Mouse (Mus musculus): ENCODE results near the gene Src. TPM values are rescaled to one million over a fixed set of nuclear protein-coding genes. Genes with fewer than 3 reads are reported as not detected.
"Not testable (repeated sequence)": the region's sequence is repeated elsewhere in the genome, so short reads cannot be mapped to it uniquely, and the experiment has no call there.

Src gene
- polyA plus RNA-seq (2015; fragmentation: Nextera tagmentation; extraction: Ambion mirVana) = 2.0 TPM in 2 replicates

- H3K4me1 ChIP-seq (replicated peaks) = peaks cover 19% of the 10 kb centered on the region
- H3K4me3 ChIP-seq (replicated peaks) = no peak within 1 kb of the TSS
- DNase-seq = no peak
- ATAC-seq (ENCODE audit: low read depth) = no peak
- H3K4me2 ChIP-seq = no peak within 1 kb of the TSS
- H3K9ac ChIP-seq = no peak within 1 kb of the TSS
- no peak within 1 kb of the TSS for H3K27ac ChIP-seq
- peaks cover 13% of the 10 kb centered on the region for H3K27me3 ChIP-seq
- H3K9me3 ChIP-seq (replicated peaks) = no peaks in the 10 kb centered on the region
- no peaks in the 10 kb centered on the region for H3K36me3 ChIP-seq
- 26% methylated on average over 13 of the region's 13 CpGs for WGBS (ENCODE audit: insufficient replicate concordance)
Observed at GRCm38 (mm10) chr2:157418206-157418605, at the start of gene Src. Gene Src (plus strand): TSS chr2:157418444.

GRCm38 (mm10) chr2:157371696-157372095 lies 46.5 kb upstream of the Src start:
- no peaks in the 10 kb centered on the region for H3K27me3 ChIP-seq
- H3K4me1 ChIP-seq (replicated peaks) = peaks cover 31% of the 10 kb centered on the region
- no peak overlapping the region for H3K9ac ChIP-seq
- DNase-seq (no peak), ATAC-seq (ENCODE audit: low read depth) (no peak)
- peaks cover 18% of the 10 kb centered on the region for H3K36me3 ChIP-seq
- no peak overlapping the region for H3K4me2 ChIP-seq
- 74% methylated on average over 6 of the region's 6 CpGs for WGBS (ENCODE audit: insufficient replicate concordance)
- no peak overlapping the region for H3K27ac ChIP-seq
- H3K9me3 ChIP-seq (replicated peaks) = no peaks in the 10 kb centered on the region
- no peak overlapping the region for H3K4me3 ChIP-seq (replicated peaks)

- no peak overlapping the region for H3K4me2 ChIP-seq
- DNase-seq = no peak
- peaks cover 23% of the 10 kb centered on the region for H3K4me1 ChIP-seq (replicated peaks)
- no peaks in the 10 kb centered on the region for H3K9me3 ChIP-seq (replicated peaks)
- no peaks in the 10 kb centered on the region for H3K27me3 ChIP-seq
- H3K9ac ChIP-seq = no peak overlapping the region
- H3K36me3 ChIP-seq = peaks cover 18% of the 10 kb centered on the region
- no peak overlapping the region for H3K4me3 ChIP-seq (replicated peaks)
- 50% methylated on average over 3 of the region's 3 CpGs for WGBS (ENCODE audit: insufficient replicate concordance)
- H3K27ac ChIP-seq = no peak overlapping the region
- no peak for ATAC-seq (ENCODE audit: low read depth)
Observed at GRCm38 (mm10) chr2:157373681-157374080, 44.6 kb upstream of the Src start.

GRCm38 (mm10) chr2:157375051-157375450 lies 43.2 kb upstream of the Src start:
- Histone ChIP-seq H3K36me3 (peaks cover 30% of the 10 kb centered on the region), H3K4me2 (no peak overlapping the region), H3K9ac (no peak overlapping the region), H3K4me1 (replicated peaks) (peaks cover 18% of the 10 kb centered on the region), H3K27me3 (no peaks in the 10 kb centered on the region), H3K9me3 (replicated peaks) (no peaks in the 10 kb centered on the region), H3K27ac (no peak overlapping the region), H3K4me3 (replicated peaks) (no peak overlapping the region)
- DNase-seq (no peak), ATAC-seq (ENCODE audit: low read depth) (no peak)
- WGBS (ENCODE audit: insufficient replicate concordance) = 70% methylated on average over 8 of the region's 8 CpGs

GRCm38 (mm10) chr2:157375794-157376757 lies 42.2 kb upstream of the Src start:
- DNase-seq = no peak
- H3K9ac ChIP-seq = no peak overlapping the region
- H3K4me3 ChIP-seq (replicated peaks) = no peak overlapping the region
- peaks cover 18% of the 10 kb centered on the region for H3K4me1 ChIP-seq (replicated peaks)
- H3K4me2 ChIP-seq = no peak overlapping the region
- 70% methylated on average over 14 of the region's 14 CpGs for WGBS (ENCODE audit: insufficient replicate concordance)
- H3K36me3 ChIP-seq = peaks cover 28% of the 10 kb centered on the region
- H3K27me3 ChIP-seq = no peaks in the 10 kb centered on the region
- ATAC-seq (ENCODE audit: low read depth) = no peak
- no peaks in the 10 kb centered on the region for H3K9me3 ChIP-seq (replicated peaks)
- H3K27ac ChIP-seq = no peak overlapping the region

- 62% methylated on average over 3 of the region's 3 CpGs for WGBS (ENCODE audit: insufficient replicate concordance)
- no peaks in the 10 kb centered on the region for H3K27me3 ChIP-seq
- no peak for ATAC-seq (ENCODE audit: low read depth)
Observed at GRCm38 (mm10) chr2:157376995-157377394, 41.2 kb upstream of the Src start.

GRCm38 (mm10) chr2:157384836-157385235 lies 33.4 kb upstream of the Src start:
- 79% methylated on average over 4 of the region's 4 CpGs for WGBS (ENCODE audit: insufficient replicate concordance)
- Histone ChIP-seq H3K36me3 (peaks cover 27% of the 10 kb centered on the region), H3K4me1 (replicated peaks) (peaks cover 8% of the 10 kb centered on the region; the same call in 1 of the 2 replicates), H3K9me3 (replicated peaks) (no peaks in the 10 kb centered on the region), H3K9ac (no peak overlapping the region), H3K4me2 (no peak overlapping the region), H3K27ac (no peak overlapping the region), H3K27me3 (no peaks in the 10 kb centered on the region), H3K4me3 (replicated peaks) (no peak overlapping the region)
- DNase-seq = no peak
- ATAC-seq (ENCODE audit: low read depth) = no peak

More at GRCm38 (mm10) chr2:157376995-157377394, 41.2 kb upstream of the Src start:
- no peaks in the 10 kb centered on the region for H3K9me3 ChIP-seq (replicated peaks)
- H3K4me1 ChIP-seq (replicated peaks) = peaks cover 14% of the 10 kb centered on the region
- no peak overlapping the region for H3K4me2 ChIP-seq
- no peak overlapping the region for H3K27ac ChIP-seq
- H3K36me3 ChIP-seq = peaks cover 33% of the 10 kb centered on the region
- DNase-seq = no peak
- no peak overlapping the region for H3K9ac ChIP-seq
- H3K4me3 ChIP-seq (replicated peaks) = no peak overlapping the region

GRCm38 (mm10) chr2:157388901-157389590 lies 29.2 kb upstream of the Src start:
- not testable (repeated sequence) for H3K27ac ChIP-seq; H3K9me3 ChIP-seq (replicated peaks); ATAC-seq (ENCODE audit: low read depth); DNase-seq; H3K36me3 ChIP-seq; H3K9ac ChIP-seq; H3K4me3 ChIP-seq (replicated peaks); H3K27me3 ChIP-seq; H3K4me2 ChIP-seq
- peaks cover 11% of the 10 kb centered on the region for H3K4me1 ChIP-seq (replicated peaks)
- 89% methylated on average over 14 of the region's 14 CpGs for WGBS (ENCODE audit: insufficient replicate concordance)

- Histone ChIP-seq H3K36me3 (peaks cover 3% of the 10 kb centered on the region; the same call in 1 of the 2 replicates), H3K4me3 (replicated peaks) (no peak overlapping the region), H3K27me3 (no peaks in the 10 kb centered on the region), H3K27ac (no peak overlapping the region), H3K4me1 (replicated peaks) (peaks cover 16% of the 10 kb centered on the region), H3K4me2 (no peak overlapping the region), H3K9me3 (replicated peaks) (no peaks in the 10 kb centered on the region), H3K9ac (no peak overlapping the region)
- 79% methylated on average over 7 of the region's 7 CpGs for WGBS (ENCODE audit: insufficient replicate concordance)
- ATAC-seq (ENCODE audit: low read depth) (no peak), DNase-seq (no peak)
Observed at GRCm38 (mm10) chr2:157389591-157389921, 28.7 kb upstream of the Src start.

GRCm38 (mm10) chr2:157392331-157392730 lies 25.9 kb upstream of the Src start:
- no peaks in the 10 kb centered on the region for H3K9me3 ChIP-seq (replicated peaks)
- no peak overlapping the region for H3K4me2 ChIP-seq
- H3K27me3 ChIP-seq = no peaks in the 10 kb centered on the region
- H3K9ac ChIP-seq = no peak overlapping the region
- peaks cover 27% of the 10 kb centered on the region for H3K36me3 ChIP-seq
- ATAC-seq (ENCODE audit: low read depth) (no peak), DNase-seq (no peak)
- H3K27ac ChIP-seq = no peak overlapping the region
- H3K4me3 ChIP-seq (replicated peaks) = no peak overlapping the region
- WGBS (ENCODE audit: insufficient replicate concordance) = 72% methylated on average over 2 of the region's 2 CpGs
- peaks cover 23% of the 10 kb centered on the region for H3K4me1 ChIP-seq (replicated peaks)

GRCm38 (mm10) chr2:157393549-157393948 lies 24.7 kb upstream of the Src start:
- Histone ChIP-seq H3K36me3 (peaks cover 39% of the 10 kb centered on the region), H3K9ac (no peak overlapping the region), H3K4me1 (replicated peaks) (peaks cover 18% of the 10 kb centered on the region), H3K4me2 (no peak overlapping the region), H3K27ac (no peak overlapping the region), H3K27me3 (no peaks in the 10 kb centered on the region), H3K4me3 (replicated peaks) (no peak overlapping the region), H3K9me3 (replicated peaks) (no peaks in the 10 kb centered on the region)
- 85% methylated on average over 4 of the region's 4 CpGs for WGBS (ENCODE audit: insufficient replicate concordance)
- ATAC-seq (ENCODE audit: low read depth) = no peak
- no peak for DNase-seq
